Mouse (Mus musculus): ENCODE results near the gene Olfr561. TPM values are rescaled to one million over a fixed set of nuclear protein-coding genes. Genes with fewer than 3 reads are reported as not detected.

Gene Olfr561
- polyA plus RNA-seq (2012; rRNA removed): not detected in 2 replicates

DNA sequence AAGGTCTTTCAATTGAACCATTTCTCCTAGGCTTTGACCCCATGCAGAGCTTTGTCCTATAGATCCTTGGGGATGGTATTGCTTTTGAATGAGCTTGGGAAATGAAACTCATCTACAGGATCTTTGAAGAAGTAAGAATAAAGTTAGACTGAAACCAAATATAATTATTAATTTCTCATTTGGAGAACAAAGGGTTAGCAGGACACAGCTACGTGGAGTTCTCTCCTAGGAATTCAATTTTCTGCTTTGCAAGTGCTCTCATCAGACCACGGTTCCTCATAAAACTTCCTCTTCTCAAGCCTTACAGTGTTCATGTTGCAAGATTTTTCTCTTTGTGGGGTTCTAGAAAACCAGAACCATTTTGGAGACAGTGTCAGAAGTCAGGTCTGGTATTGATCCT, at the start of gene Olfr561:
Gene Olfr561 (plus strand): TSS at position 301 of the 400 bp plus-strand sequence.

GRCm38 (mm10) chr7:102727391-102727790, 43.6 kb upstream of the Olfr561 start, which contains the start of gene Olfr559:
Gene Olfr559 (minus strand): TSS chr7:102727491.

DNA sequence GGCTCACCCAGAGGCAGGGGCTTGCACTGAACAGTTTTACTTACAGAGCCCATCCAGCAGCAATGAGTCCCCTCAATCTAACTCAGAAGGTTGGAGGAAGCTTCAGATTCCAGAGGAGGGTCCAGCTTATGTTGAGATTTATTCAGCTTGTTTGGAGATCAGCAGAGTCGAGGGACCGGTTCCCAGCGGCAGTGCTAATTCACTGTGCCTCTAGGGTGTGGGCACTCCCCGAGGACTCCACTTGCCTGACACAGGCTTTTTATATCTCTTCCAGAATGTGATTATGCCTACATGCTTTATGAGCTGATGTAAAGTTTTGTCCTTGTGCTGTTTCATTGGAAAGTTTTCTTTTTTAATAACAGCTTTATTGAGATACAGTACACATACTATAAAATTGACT, 11.8 kb upstream of the Olfr561 start, which contains the start of the genes Olfr560 and Olfr78:
Gene Olfr560 (minus strand): TSS at position 101 of the 400 bp plus-strand sequence.
Gene Olfr78 (minus strand): TSS at position 206 of the 400 bp plus-strand sequence.

DNA sequence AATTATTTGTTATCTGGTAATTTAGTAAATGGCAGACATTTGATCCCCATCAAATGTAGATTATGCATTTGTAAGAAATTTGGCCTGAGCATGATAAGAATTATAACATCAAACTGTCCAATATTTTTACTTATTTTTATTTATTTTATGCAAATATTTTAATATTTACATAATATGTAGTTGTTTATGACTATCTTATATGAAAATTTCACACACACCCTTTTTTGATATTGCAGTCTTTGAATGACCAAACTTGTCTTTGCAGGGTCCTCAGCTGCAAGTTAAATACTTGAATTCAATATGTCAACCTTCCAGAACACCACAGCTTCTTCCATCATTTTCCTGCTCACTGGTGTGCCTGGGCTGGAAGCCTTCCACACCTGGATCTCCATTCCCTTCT, 32.2 kb downstream of the Olfr561 start, which contains the start of gene Olfr564:
Gene Olfr564 (plus strand): TSS at position 301 of the 400 bp plus-strand sequence.

Other genes starting within 250 kb of the Olfr561 start
- gene Olfr547, start 236.5 kb upstream of the Olfr561 start, polyA plus RNA-seq (2012; rRNA removed): not detected in 2 replicates
- not detected in 2 replicates for gene Olfr548-ps1, start 230.3 kb upstream of the Olfr561 start, polyA plus RNA-seq (2012; rRNA removed)
- gene Olfr549, start 221.4 kb upstream of the Olfr561 start, polyA plus RNA-seq (2012; rRNA removed): not detected in 2 replicates
- 3.3 and 3.5 TPM in 2 replicates for gene Trim21, start 205.7 kb upstream of the Olfr561 start, polyA plus RNA-seq (2012; rRNA removed)
- gene Olfr550, start 199.8 kb upstream of the Olfr561 start, polyA plus RNA-seq (2012; rRNA removed): 0.32 TPM in 1 of 2 replicates, not detected in the other
- not detected in 2 replicates for gene Olfr551, start 179.3 kb upstream of the Olfr561 start, polyA plus RNA-seq (2012; rRNA removed)
- gene Olfr552, start 173.5 kb upstream of the Olfr561 start, polyA plus RNA-seq (2012; rRNA removed): not detected in 2 replicates
- gene Olfr553, start 153.0 kb upstream of the Olfr561 start, polyA plus RNA-seq (2012; rRNA removed): not detected in 2 replicates
- gene Olfr554, start 132.8 kb upstream of the Olfr561 start, polyA plus RNA-seq (2012; rRNA removed): not detected in 2 replicates
- gene Olfr555, start 112.4 kb upstream of the Olfr561 start, polyA plus RNA-seq (2012; rRNA removed): not detected in 2 replicates
- gene Olfr556, start 106.3 kb upstream of the Olfr561 start, polyA plus RNA-seq (2012; rRNA removed): not detected in 2 replicates
- gene Trim68, start 83.9 kb upstream of the Olfr561 start, polyA plus RNA-seq (2012; rRNA removed): 10.8 and 13.9 TPM in 2 replicates
- gene Olfr557, start 75.3 kb upstream of the Olfr561 start, polyA plus RNA-seq (2012; rRNA removed): not detected in 2 replicates
- 0.90 and 1.6 TPM in 2 replicates for gene Olfr558, start 69.0 kb upstream of the Olfr561 start, polyA plus RNA-seq (2012; rRNA removed)
- 0.12 and 0.20 TPM in 2 replicates for gene Olfr33, start 52.2 kb upstream of the Olfr561 start, polyA plus RNA-seq (2012; rRNA removed)
- gene Olfr559, start 43.7 kb upstream of the Olfr561 start, polyA plus RNA-seq (2012; rRNA removed): not detected in 2 replicates
- gene Olfr560, start 11.9 kb upstream of the Olfr561 start, polyA plus RNA-seq (2012; rRNA removed): 0.14 and 0.16 TPM in 2 replicates
- gene Olfr78, start 11.8 kb upstream of the Olfr561 start, polyA plus RNA-seq (2012; rRNA removed): 7.7 and 9.7 TPM in 2 replicates
- gene Olfr564, start 32.3 kb downstream of the Olfr561 start, polyA plus RNA-seq (2012; rRNA removed): not detected in 2 replicates
- gene Olfr566, start 87.5 kb downstream of the Olfr561 start, polyA plus RNA-seq (2012; rRNA removed): not detected in 2 replicates
- not detected in 2 replicates for gene Olfr568, start 105.9 kb downstream of the Olfr561 start, polyA plus RNA-seq (2012; rRNA removed)
- not detected in 2 replicates for gene Olfr569, start 119.7 kb downstream of the Olfr561 start, polyA plus RNA-seq (2012; rRNA removed)
- not detected in 2 replicates for gene Olfr570, start 123.4 kb downstream of the Olfr561 start, polyA plus RNA-seq (2012; rRNA removed)
- gene Olfr571, start 146.3 kb downstream of the Olfr561 start, polyA plus RNA-seq (2012; rRNA removed): not detected in 2 replicates
- not detected in 2 replicates for gene Olfr572, start 153.2 kb downstream of the Olfr561 start, polyA plus RNA-seq (2012; rRNA removed)
- not detected in 2 replicates for gene Olfr573-ps1, start 171.4 kb downstream of the Olfr561 start, polyA plus RNA-seq (2012; rRNA removed)
- gene Olfr574, start 177.2 kb downstream of the Olfr561 start, polyA plus RNA-seq (2012; rRNA removed): not detected in 2 replicates
- gene Olfr575, start 187.6 kb downstream of the Olfr561 start, polyA plus RNA-seq (2012; rRNA removed): not detected in 2 replicates
- not detected in 2 replicates for gene Olfr576, start 191.4 kb downstream of the Olfr561 start, polyA plus RNA-seq (2012; rRNA removed)
- gene Olfr577, start 204.7 kb downstream of the Olfr561 start, polyA plus RNA-seq (2012; rRNA removed): not detected in 2 replicates
- gene Olfr578, start 218.1 kb downstream of the Olfr561 start, polyA plus RNA-seq (2012; rRNA removed): not detected in 2 replicates